Mouse (Mus musculus): ENCODE measurements around the gene Lce3d.

Gene Lce3d

DNA sequence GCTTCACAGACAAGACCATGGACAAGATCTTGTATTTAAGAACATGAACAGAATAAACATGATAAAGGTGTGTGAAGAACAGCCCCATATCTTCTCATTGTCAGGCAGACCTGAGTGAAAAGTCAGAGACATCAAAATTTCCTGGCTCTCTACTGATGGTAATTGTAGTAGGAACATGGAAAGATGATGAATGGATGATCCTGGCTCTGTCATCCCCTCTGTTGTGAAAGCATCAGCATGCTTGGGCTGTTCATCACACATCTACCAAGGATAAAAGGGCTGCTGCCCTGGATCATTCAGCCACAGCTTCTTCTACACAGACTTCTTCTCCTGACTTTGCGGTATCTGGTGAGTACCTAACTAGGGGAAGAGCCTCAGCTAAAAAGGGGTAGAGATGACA lies at the start of gene Lce3d:
Lce3d (plus strand) TSS at position 301 of the 400 bp plus-strand sequence.
- DNase-seq (ENCODE audit: low spot score) = no peak

DNA sequence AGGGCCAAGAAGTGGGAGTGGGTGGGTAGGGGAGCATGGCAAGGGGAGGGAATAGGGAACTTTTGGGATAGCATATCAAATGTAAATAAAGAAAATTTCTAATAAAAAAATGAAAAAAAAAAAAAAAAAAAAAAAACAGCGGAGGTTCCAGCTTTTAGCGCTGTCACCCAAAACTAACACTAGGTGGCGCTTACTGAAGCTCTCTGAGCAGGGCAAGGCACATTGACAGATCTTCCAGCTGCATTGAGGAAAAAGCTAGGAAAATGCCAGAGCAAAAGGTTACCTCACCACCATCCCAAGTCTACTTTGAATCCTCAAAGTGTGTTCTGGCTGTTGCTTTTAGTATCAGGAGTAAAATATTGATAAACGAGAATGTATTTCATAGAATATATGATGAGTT lies 49.6 kb upstream of the Lce3d start:
- no peak for DNase-seq (ENCODE audit: low spot score)

DNA sequence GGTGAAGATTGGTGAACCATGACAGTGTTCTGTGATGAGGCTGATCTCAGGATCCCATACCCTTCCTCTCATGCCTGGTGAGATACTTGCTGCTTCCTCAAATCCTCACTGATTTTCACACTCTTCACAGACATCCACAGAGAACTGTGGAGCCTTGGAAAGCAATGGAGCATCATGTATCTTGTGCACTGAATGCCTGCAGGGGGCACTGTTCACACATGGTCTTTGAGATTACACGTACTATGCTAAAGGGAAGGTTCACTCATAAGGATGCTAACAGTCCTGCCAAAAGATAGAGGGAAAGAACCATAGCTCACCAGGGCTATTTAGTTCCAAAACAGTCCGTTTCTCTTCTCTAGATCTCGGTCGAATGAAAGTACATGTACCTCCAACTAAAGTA lies 36.8 kb upstream of the Lce3d start:
- peak; percentile 8 for DNase-seq (ENCODE audit: low spot score)

DNA sequence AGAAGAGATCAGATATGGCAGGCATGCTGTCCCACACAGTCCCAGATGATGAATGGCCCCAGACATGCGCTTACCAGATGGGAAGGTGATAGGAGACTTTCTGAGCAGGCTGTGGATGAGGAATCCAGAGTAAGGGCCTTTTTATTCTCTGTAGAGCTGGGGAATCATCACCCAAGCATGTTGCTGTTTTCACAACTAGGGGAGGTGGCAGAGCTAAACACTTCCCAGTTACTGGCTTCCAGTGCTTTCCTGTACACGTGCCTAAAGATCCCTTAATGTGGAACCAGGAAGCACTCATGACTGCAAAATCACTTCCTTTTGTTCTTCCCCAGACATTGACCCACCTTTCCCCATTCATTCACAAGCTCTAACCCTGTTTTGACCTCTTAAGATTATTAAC lies 31.1 kb upstream of the Lce3d start, which contains the start of gene Lce3a:
Lce3a (minus strand) TSS at position 101 of the 400 bp plus-strand sequence.
- no peak for DNase-seq (ENCODE audit: low spot score)

DNA sequence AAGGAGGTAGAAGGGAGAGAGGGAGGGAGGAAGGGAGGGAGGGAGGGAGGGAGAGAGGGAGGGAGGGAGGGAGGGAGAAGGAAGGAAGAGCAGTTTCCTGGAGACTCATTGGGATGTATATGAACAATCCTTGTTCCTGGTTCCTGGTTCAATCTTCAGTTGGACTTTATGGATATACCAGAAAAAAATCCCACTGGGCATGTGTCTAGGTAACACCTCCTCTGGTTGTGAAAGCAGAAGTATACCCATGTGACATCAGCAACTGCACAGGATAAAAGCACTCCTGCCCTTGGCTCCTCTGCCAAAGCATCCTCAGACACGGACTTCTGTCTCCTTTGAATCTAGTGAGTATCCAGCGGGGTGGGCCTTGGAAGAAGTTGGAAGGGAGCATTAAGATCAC lies 24.5 kb upstream of the Lce3d start, which contains the start of gene Lce3b:
Lce3b (plus strand) TSS at position 301 of the 400 bp plus-strand sequence.
- DNase-seq (ENCODE audit: low spot score) = no peak

DNA sequence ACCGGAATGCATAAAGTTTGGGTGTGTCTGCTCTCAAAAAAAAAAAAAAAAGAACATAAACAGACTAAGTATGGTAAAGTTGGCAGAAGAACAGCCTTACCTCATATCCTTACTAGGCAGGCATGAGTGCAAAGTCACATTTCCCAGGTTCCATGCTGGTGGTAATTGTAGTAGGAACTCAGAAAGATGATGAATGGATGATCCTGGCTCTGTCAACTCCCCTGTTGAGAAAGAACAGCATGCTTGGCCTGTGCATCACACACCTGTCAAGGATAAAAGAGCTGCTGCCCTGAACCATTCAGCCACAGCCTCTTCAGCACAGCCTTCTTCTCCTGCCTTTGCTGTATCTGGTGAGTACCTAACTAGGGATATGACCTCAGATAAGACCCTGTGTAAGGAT lies 13.0 kb upstream of the Lce3d start, which contains the start of gene Lce3c:
Lce3c (plus strand) TSS at position 301 of the 400 bp plus-strand sequence.
- no peak for DNase-seq (ENCODE audit: low spot score)

DNA sequence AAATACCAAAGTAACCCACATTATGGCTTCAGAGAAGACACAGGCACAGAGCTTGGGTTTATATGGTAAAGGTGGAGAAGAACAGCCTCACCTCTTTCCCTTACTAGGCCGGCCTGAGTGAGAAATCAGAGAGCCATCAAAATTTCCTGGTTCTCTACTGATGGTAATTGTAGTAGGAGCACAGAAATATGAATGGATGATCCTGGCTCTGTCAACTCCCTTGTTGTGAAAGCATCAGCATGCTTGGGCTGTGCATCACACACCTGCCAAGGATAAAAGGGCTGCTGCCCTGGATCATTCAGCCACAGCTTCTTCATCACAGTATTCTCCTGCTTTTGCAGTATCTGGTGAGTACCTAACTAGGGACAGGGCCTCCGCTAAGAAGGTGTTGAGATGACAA lies 9.6 kb downstream of the Lce3d start, which contains the start of gene Lce3e:
Lce3e (plus strand) TSS at position 301 of the 400 bp plus-strand sequence.
- no peak for DNase-seq (ENCODE audit: low spot score)

DNA sequence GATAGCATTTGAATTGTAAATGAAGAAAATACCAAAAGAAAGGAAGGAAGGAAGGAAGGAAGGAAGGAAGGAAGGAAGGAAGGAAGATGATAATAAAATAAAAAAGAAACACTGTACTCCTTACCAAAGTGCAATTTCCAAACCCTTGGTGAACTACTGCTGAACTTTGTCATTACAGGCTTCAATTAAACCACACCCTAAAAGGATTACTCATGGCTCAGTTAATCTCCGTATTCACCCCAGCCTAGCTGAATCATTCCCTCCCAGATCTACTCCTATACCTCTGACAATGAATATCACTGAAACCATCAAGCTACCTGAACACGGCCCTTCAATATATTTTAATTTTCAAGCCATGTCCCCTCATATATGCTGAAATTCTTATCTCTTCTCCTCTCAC lies 21.3 kb downstream of the Lce3d start:
- no peak for DNase-seq (ENCODE audit: low spot score)

DNA sequence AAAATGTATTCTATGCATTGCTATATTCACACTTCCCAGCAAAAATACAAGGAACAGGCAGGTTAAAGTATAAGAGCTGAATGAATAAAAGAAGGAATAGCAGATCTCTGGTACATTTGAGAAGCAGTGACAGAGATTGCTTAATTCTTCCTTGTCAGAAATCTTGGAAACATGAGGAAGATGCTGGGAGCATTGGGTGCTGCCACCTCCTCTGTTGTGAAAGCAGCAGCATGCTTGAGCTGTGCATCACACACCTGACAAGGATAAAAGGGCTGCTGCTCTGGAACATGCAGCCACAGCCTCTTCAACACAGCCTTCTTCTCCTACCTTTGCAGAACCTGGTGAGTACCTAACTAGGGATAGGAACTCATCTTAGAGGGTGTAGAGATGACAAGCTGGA lies 34.7 kb downstream of the Lce3d start, which contains the start of gene Lce3f:
Lce3f (plus strand) TSS at position 301 of the 400 bp plus-strand sequence.
- DNase-seq (ENCODE audit: low spot score) = no peak

DNA sequence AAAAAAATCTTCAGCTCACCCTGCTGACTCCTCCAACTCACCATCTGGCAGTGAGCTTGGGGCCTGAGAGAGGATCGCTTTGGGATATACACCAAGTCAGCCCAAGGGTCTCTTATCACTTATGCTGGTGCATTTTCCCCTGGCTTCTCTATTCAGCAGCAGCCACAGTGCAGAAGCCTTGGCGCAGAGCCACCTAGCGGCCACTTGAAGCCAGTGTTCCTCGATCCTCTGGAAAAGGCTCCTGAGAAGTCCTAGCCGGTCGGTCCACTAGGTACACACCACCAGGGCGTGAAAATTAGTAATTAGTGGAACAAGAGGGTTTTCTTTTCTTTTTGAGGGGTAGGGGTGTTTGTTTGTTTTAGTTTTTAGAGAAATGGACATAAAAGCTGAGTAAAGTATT lies 41.5 kb downstream of the Lce3d start:
- peak; percentile 64 for DNase-seq (ENCODE audit: low spot score)

DNA sequence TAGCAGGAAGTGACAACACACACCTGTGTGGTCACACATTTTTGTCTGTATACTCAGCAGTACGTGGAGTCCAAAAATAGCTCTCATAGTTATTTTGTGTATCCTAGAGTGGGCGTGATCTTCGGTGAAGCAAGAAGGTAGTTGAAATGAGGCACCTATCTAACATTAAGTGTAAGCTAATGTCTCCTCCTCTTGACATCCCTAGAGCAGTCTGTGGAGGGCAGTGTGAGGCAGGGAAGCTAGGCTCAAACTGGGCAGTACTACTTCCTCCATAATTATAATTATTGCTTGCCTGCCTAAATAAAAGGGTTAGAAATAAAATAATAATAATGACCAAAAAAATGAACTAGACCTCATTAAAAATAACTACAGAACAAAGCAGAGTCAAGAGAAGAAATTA lies 43.4 kb downstream of the Lce3d start:
- no peak for DNase-seq (ENCODE audit: low spot score)

DNA sequence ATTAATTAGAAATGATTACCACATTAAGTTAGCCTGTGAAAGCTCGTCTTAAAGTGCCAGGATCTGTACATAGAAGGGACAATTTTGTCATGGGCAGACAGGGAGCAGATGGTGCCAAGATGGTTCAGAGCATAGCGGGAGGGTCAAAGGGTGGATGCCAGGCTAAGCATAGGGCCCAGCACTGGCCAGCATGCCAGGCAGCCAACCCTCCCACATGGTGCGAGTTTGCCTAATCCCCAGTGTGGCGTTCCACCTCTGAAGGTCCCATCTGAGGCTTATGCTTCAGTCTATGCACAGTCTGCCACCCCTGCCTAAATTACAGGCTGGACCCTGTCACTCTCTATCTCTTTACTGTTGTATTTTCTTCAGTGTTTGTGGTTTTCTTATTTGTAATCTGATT lies 45.7 kb downstream of the Lce3d start:
- DNase-seq (ENCODE audit: low spot score) = no peak

Data from ovary, postnatal 36 days (tissue).